Mouse (Mus musculus) forebrain, embryonic 13.5 days (tissue): ENCODE data around the gene Il18. TPM values are rescaled to one million over a fixed set of nuclear protein-coding genes. Genes with fewer than 3 reads are reported as not detected.
"Not testable (repeated sequence)": the region's sequence is repeated elsewhere in the genome, so short reads cannot be mapped to it uniquely, and the experiment has no call there.

ENCODE experiments used
- ATAC-seq: fragments of 200-750 bp; cut with Nextera tagmentation; 2 replicates; pipeline ENCODE4 v1.8.0; 2017
- H3K27ac ChIP-seq: fragments of 300-500 bp; sonication (generic); 2 replicates; pipeline ENCODE4 v1.5.1; 2015; ENCODE audit warnings: inconsistent platforms, mild to moderate bottlenecking, moderate library complexity
- H3K27me3 ChIP-seq: fragments of 300-500 bp; sonication (generic); 2 replicates; pipeline ENCODE4 v1.6.1; 2015; ENCODE audit warnings: mild to moderate bottlenecking, inconsistent platforms
- H3K36me3 ChIP-seq: fragments of 300-500 bp; sonication (generic); 2 replicates; pipeline ENCODE4 v1.6.1; 2015; ENCODE audit warnings: mild to moderate bottlenecking, inconsistent platforms; ENCODE audit not compliant: poor library complexity, severe bottlenecking
- H3K4me1 ChIP-seq: fragments of 300-500 bp; sonication (generic); 2 replicates; pipeline ENCODE4 v1.6.1; 2015; ENCODE audit warnings: inconsistent platforms
- H3K4me2 ChIP-seq: fragments of 300-500 bp; sonication (generic); 2 replicates; pipeline ENCODE4 v1.6.1; 2015; ENCODE audit warnings: inconsistent platforms, mild to moderate bottlenecking, moderate library complexity
- H3K4me3 ChIP-seq: fragments of 300-500 bp; sonication (generic); 2 replicates; pipeline ENCODE4 v1.5.1; 2015; ENCODE audit warnings: mild to moderate bottlenecking, inconsistent platforms
- H3K9ac ChIP-seq: fragments of 300-500 bp; sonication (generic); 2 replicates; pipeline ENCODE4 v1.6.1; 2015; ENCODE audit warnings: mild to moderate bottlenecking, inconsistent platforms
- H3K9me3 ChIP-seq: fragments of 300-500 bp; sonication (generic); replicated peaks from 2 replicates; pipeline ENCODE4 v1.6.1; 2016; ENCODE audit warnings: inconsistent platforms
- WGBS: fragments of 180-500 bp; shearing (Covaris S2); methylation state at CpG from one replicate; pipeline ENCODE4 v1.1.7; 2015; 5-methylcytosine and 5-hydroxymethylcytosine counted together
- polyA plus RNA-seq: library from polyadenylated mRNA; unstranded; fragments of >200 nt; fragmentation: Nextera tagmentation; extraction: Ambion mirVana; gene quantifications from 2 replicates; pipeline ENCODE4 v1.2.1, GENCODE M21; 2015

The Il18 gene
- polyA plus RNA-seq, 1 experiment from 2014 or later, result 16.4 TPM

- Histone ChIP-seq H3K4me3 (peak within 1 kb of the TSS; percentile 100), H3K4me1 (peaks cover 18% of the 10 kb centered on the region), H3K9ac (peak within 1 kb of the TSS; percentile 95), H3K36me3 (peaks cover 33% of the 10 kb centered on the region), H3K9me3 (no peaks in the 10 kb centered on the region), H3K27me3 (no peaks in the 10 kb centered on the region), H3K4me2 (peak within 1 kb of the TSS; percentile 89), H3K27ac (peak within 1 kb of the TSS; percentile 95)
- peak; percentile 97 for ATAC-seq
- WGBS, result under 1% methylated on average over 72 of the region's 81 CpGs
These were observed 62.4 kb downstream of the Il18 start, which contains the start of the genes Pih1d2 and Nkapd1 for GRCm38 (mm10) chr9:50616766-50617603. Gene Pih1d2, plus strand, starts transcription at chr9:50617321. Gene Nkapd1, minus strand, starts transcription at chr9:50617464.

GRCm38 (mm10) chr9:50617794-50618330 lies 63.2 kb downstream of the Il18 start:
- Histone ChIP-seq H3K4me2 (peak overlapping the region; percentile 89), H3K4me3 (peak overlapping the region; percentile 100), H3K36me3 (peaks cover 24% of the 10 kb centered on the region), H3K27ac (no peak overlapping the region), H3K9me3 (no peaks in the 10 kb centered on the region), H3K4me1 (peaks cover 18% of the 10 kb centered on the region), H3K27me3 (no peaks in the 10 kb centered on the region), H3K9ac (no peak overlapping the region)
- 62% methylated on average over 9 of the region's 9 CpGs for WGBS
- ATAC-seq, result no peak

- ATAC-seq, H3K9ac ChIP-seq: not testable (repeated sequence)
These were observed 76.3 kb downstream of the Il18 start for GRCm38 (mm10) chr9:50630903-50631302.

More at GRCm38 (mm10) chr9:50630903-50631302, 76.3 kb downstream of the Il18 start:
- WGBS, result 94% methylated on average over 6 of the region's 8 CpGs
- H3K27me3 ChIP-seq, H3K27ac ChIP-seq, H3K4me1 ChIP-seq, H3K4me2 ChIP-seq, H3K4me3 ChIP-seq, H3K9me3 ChIP-seq: not testable (repeated sequence)
- H3K36me3 ChIP-seq, result peaks cover 34% of the 10 kb centered on the region

Other genes with a start within 250 kb of the Il18 start
- gene Rpl10-ps3, start 209.9 kb upstream of the Il18 start, polyA plus RNA-seq, result 167 and 177 TPM in 2 replicates
- gene Plet1, start 60.3 kb upstream of the Il18 start, polyA plus RNA-seq, result 0.24 TPM in 1 of 2 replicates, not detected in the other
- 97.0 and 102 TPM in 2 replicates for gene Pts, start 26.1 kb upstream of the Il18 start, polyA plus RNA-seq
- gene Bco2, start 354 bp downstream of the Il18 start, polyA plus RNA-seq, result 0.20 and 0.37 TPM in 2 replicates
- 0.18 TPM in 1 of 2 replicates, not detected in the other for gene Tex12, start 6.5 kb downstream of the Il18 start, polyA plus RNA-seq
- gene Sdhd, start 49.0 kb downstream of the Il18 start, polyA plus RNA-seq, result 214 and 228 TPM in 2 replicates
- gene Timm8b, start 49.1 kb downstream of the Il18 start, polyA plus RNA-seq, result 374 and 437 TPM in 2 replicates
- 5.0 and 6.0 TPM in 2 replicates for gene Pih1d2, start 62.5 kb downstream of the Il18 start, polyA plus RNA-seq
- 22.4 and 26.1 TPM in 2 replicates for gene Nkapd1, start 62.6 kb downstream of the Il18 start, polyA plus RNA-seq
- gene Dlat, start 105.0 kb downstream of the Il18 start, polyA plus RNA-seq, result 40.6 and 40.8 TPM in 2 replicates
- gene Dixdc1, start 184.7 kb downstream of the Il18 start, polyA plus RNA-seq, result 20.2 and 21.4 TPM in 2 replicates
- 1.0 and 1.2 TPM in 2 replicates for gene 2310030G06Rik, start 191.7 kb downstream of the Il18 start, polyA plus RNA-seq
- 4.7 and 6.5 TPM in 2 replicates for gene Cryab, start 196.5 kb downstream of the Il18 start, polyA plus RNA-seq
- gene Hspb2, start 197.5 kb downstream of the Il18 start, polyA plus RNA-seq, result not detected in 2 replicates
- 10.9 and 12.3 TPM in 2 replicates for gene Fdxacb1, start 213.4 kb downstream of the Il18 start, polyA plus RNA-seq
- gene Alg9, start 220.2 kb downstream of the Il18 start, polyA plus RNA-seq, result 33.5 and 38.4 TPM in 2 replicates
- 44.2 and 47.1 TPM in 2 replicates for gene 1110032A03Rik, start 220.7 kb downstream of the Il18 start, polyA plus RNA-seq